9 mouse cellular contexts compared by ENCODE assay signal in genomic region chrX:111537859-111538258, GRCm38 (mm10). TPM values are rescaled to one million over a fixed set of nuclear protein-coding genes. Genes with fewer than 3 reads are reported as not detected.
DNase-seq lines count a peak whose midpoint lies in the region; ATAC-seq and TF ChIP-seq lines count a peak whose summit lies in the region.
"Had no signal": no experiment of that assay in that cellular context is flagged by ENCODE, and none has a peak within 500 bp of the region (broad histone marks: within the 10 kb centered on the region; RNA-seq: fewer than 3 reads in every experiment).

Gene Rps6ka6 (minus strand): TSS chrX:111537959.

- H3K4me1 ChIP-seq in lung, embryonic 14.5 days (ENCODE audit: insufficient read depth): no peaks in the 10 kb centered on the region
- H3K4me1 ChIP-seq in forebrain, embryonic 13.5 days: no peaks in the 10 kb centered on the region
- H3K4me1 ChIP-seq in limb, embryonic 10.5 days: no peaks in the 10 kb centered on the region
- no peaks in the 10 kb centered on the region for H3K4me1 ChIP-seq in neural tube, embryonic 15.5 days
- H3K4me1 ChIP-seq in thymus, adult 2 months (replicated peaks; ENCODE audit: control insufficient read depth, insufficient read depth, low read length): no peaks in the 10 kb centered on the region

- DNase-seq in lung, embryonic 14.5 days: no peak
- DNase-seq in lung, postnatal 25 days (ENCODE audit: low spot score): no peak
- DNase-seq in limb, embryonic 10.5 days (ENCODE audit: low spot score): no peak
- no peak for DNase-seq in frontal cortex, adult 2 months (ENCODE audit: extremely low spot score in 1 of 2, low spot score in 1 of 2)
- DNase-seq in thymus, adult 2 months: no peak
- DNase-seq: cerebellum, postnatal 25 days had no signal

- no peak for TF ChIP-seq CTCF in lung, embryonic 14.5 days (IDR thresholded peaks at IDR 0.05; ENCODE audit: low read depth)
- TF ChIP-seq CTCF in thymus, adult 2 months (IDR thresholded peaks at IDR 0.05; ENCODE audit: borderline replicate concordance, control insufficient read depth, extremely low read depth, insufficient read depth, low read length, poor library complexity): no peak

- WGBS in lung, embryonic 14.5 days: 56% methylated on average over 10 of the region's 10 CpGs
- 81% methylated on average over 10 of the region's 10 CpGs for WGBS in forebrain, embryonic 13.5 days
- WGBS in limb, embryonic 10.5 days: 56% methylated on average over 10 of the region's 10 CpGs
- 70% methylated on average over 10 of the region's 10 CpGs for WGBS in neural tube, embryonic 15.5 days
- WGBS in thymus, adult 2 months: 72% methylated on average over 10 of the region's 10 CpGs

- H3K27ac ChIP-seq in lung, embryonic 14.5 days (ENCODE audit: low read depth): no peak within 1 kb of the TSS
- no peak within 1 kb of the TSS for H3K27ac ChIP-seq in forebrain, embryonic 13.5 days
- no peak within 1 kb of the TSS for H3K27ac ChIP-seq in limb, embryonic 10.5 days
- no peak within 1 kb of the TSS for H3K27ac ChIP-seq in neural tube, embryonic 15.5 days (replicated peaks)
- no peak within 1 kb of the TSS for H3K27ac ChIP-seq in thymus, adult 2 months (ENCODE audit: control insufficient read depth, insufficient read depth, low read length)

- no peak within 1 kb of the TSS for H3K4me3 ChIP-seq in lung, embryonic 14.5 days (ENCODE audit: low read depth, low read length)
- no peak within 1 kb of the TSS for H3K4me3 ChIP-seq in forebrain, embryonic 13.5 days
- H3K4me3 ChIP-seq in limb, embryonic 10.5 days: no peak within 1 kb of the TSS
- no peak within 1 kb of the TSS for H3K4me3 ChIP-seq in neural tube, embryonic 15.5 days (replicated peaks)
- no peak within 1 kb of the TSS for H3K4me3 ChIP-seq in thymus, adult 2 months (ENCODE audit: control insufficient read depth, insufficient read depth, low read length)

- TF ChIP-seq POLR2A in thymus, adult 2 months (IDR thresholded peaks at IDR 0.05; ENCODE audit: control insufficient read depth, extremely low read depth, insufficient read depth, low read length, poor library complexity): no peak

- no peaks in the 10 kb centered on the region for H3K27me3 ChIP-seq in lung, embryonic 14.5 days (ENCODE audit: insufficient read depth, low read length)
- no peaks in the 10 kb centered on the region for H3K27me3 ChIP-seq in forebrain, embryonic 13.5 days
- H3K27me3 ChIP-seq in limb, embryonic 10.5 days (ENCODE audit: low read depth, poor library complexity, severe bottlenecking): no peaks in the 10 kb centered on the region
- H3K27me3 ChIP-seq in neural tube, embryonic 15.5 days (replicated peaks): no peaks in the 10 kb centered on the region
- no peaks in the 10 kb centered on the region for H3K27me3 ChIP-seq in thymus, adult 2 months (ENCODE audit: control insufficient read depth, insufficient read depth, low read length)

- no peaks in the 10 kb centered on the region for H3K9me3 ChIP-seq in lung, embryonic 14.5 days (ENCODE audit: low read depth, low read length)
- no peaks in the 10 kb centered on the region for H3K9me3 ChIP-seq in forebrain, embryonic 13.5 days (replicated peaks)
- H3K9me3 ChIP-seq in limb, embryonic 10.5 days (replicated peaks): no peaks in the 10 kb centered on the region
- no peaks in the 10 kb centered on the region for H3K9me3 ChIP-seq in neural tube, embryonic 15.5 days (replicated peaks)

- no peak for ATAC-seq in lung, embryonic 14.5 days (ENCODE audit: insufficient read depth)
- no peak for ATAC-seq in forebrain, embryonic 13.5 days
- no peak for ATAC-seq in neural tube, embryonic 15.5 days (ENCODE audit: low FRiP score)
- ATAC-seq in frontal cortex, adult (ENCODE audit: low TSS enrichment): no peak

- H3K9ac ChIP-seq in lung, embryonic 14.5 days: no peak within 1 kb of the TSS
- H3K9ac ChIP-seq in forebrain, embryonic 13.5 days: no peak within 1 kb of the TSS
- H3K9ac ChIP-seq in neural tube, embryonic 15.5 days (replicated peaks): no peak within 1 kb of the TSS

- H3K36me3 ChIP-seq in lung, embryonic 14.5 days (ENCODE audit: insufficient read depth): no peaks in the 10 kb centered on the region
- no peaks in the 10 kb centered on the region for H3K36me3 ChIP-seq in forebrain, embryonic 13.5 days (ENCODE audit: poor library complexity, severe bottlenecking)
- H3K36me3 ChIP-seq in limb, embryonic 10.5 days: no peaks in the 10 kb centered on the region
- H3K36me3 ChIP-seq in neural tube, embryonic 15.5 days: no peaks in the 10 kb centered on the region
- no peaks in the 10 kb centered on the region for H3K36me3 ChIP-seq in thymus, adult 2 months (ENCODE audit: control insufficient read depth, insufficient read depth, low read length)

- H3K4me2 ChIP-seq in lung, embryonic 14.5 days: no peak within 1 kb of the TSS
- no peak within 1 kb of the TSS for H3K4me2 ChIP-seq in forebrain, embryonic 13.5 days
- H3K4me2 ChIP-seq in neural tube, embryonic 15.5 days: no peak within 1 kb of the TSS

RNA-seq across cellular contexts. Expression of gene Rps6ka6, which starts in this region (rescaled TPM):
- 30.6 and 32.5 TPM in 2 replicates for polyA plus RNA-seq in lung, embryonic 14.5 days (2014; fragmentation: Nextera tagmentation; extraction: Ambion mirVana)
- 40.2 and 46.4 TPM in 2 replicates for polyA plus RNA-seq in forebrain, embryonic 13.5 days (2015; fragmentation: Nextera tagmentation; extraction: Ambion mirVana)
- polyA plus RNA-seq in limb, embryonic 10.5 days (2016; fragmentation: Nextera tagmentation; extraction: Ambion mirVana): 93.3 and 114 TPM in 2 replicates
- 27.3 and 29.0 TPM in 2 replicates for polyA plus RNA-seq in neural tube, embryonic 15.5 days (2015; fragmentation: Nextera tagmentation; extraction: Ambion mirVana)
- 2.6 and 2.9 TPM in 2 replicates for polyA plus RNA-seq in frontal cortex, adult 2 months (2012; rRNA removed)
- 0.11 and 0.15 TPM in 2 replicates for polyA plus RNA-seq in thymus, adult 2 months (2012; rRNA removed)
